Mouse (Mus musculus): Measurements from ENCODE around the gene Fars2.
"Not testable (repeated sequence)": the region's sequence is repeated elsewhere in the genome, so short reads cannot be mapped to it uniquely, and the experiment has no call there.

The Fars2 gene

DNA sequence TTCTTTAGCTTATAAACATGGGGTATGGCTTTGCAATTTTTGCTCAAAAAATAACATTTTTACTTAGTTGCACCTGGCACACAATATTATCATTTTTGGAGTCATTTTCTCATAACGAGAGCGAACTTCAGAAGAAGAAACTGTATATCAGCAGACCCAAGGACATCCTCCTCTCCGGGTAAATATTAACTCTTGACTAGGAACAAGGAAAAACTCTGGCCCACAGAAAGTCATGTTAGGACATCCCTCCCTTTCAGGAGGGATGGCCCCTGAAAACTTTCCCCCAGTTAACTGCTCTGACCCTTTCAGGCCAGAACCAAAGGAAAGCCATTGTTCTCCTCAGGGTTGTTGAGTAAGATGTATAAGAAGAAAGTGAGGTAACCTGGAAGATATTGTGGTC, 348.9 kb downstream of the Fars2 start:
- not testable (repeated sequence) for DNase-seq (ENCODE audit: low read depth)

GRCm38 (mm10) chr13:36466515-36466921, 349.3 kb downstream of the Fars2 start:
- no peak for DNase-seq (ENCODE audit: low read depth)

GRCm38 (mm10) chr13:36467849-36468248, 350.6 kb downstream of the Fars2 start:
- no peak for DNase-seq (ENCODE audit: low read depth)

GRCm38 (mm10) chr13:36468963-36469362, 351.8 kb downstream of the Fars2 start:
- DNase-seq (ENCODE audit: low read depth): no peak

- no peak for DNase-seq (ENCODE audit: low read depth)
Observed at GRCm38 (mm10) chr13:36469412-36470125, 352.4 kb downstream of the Fars2 start.

DNA sequence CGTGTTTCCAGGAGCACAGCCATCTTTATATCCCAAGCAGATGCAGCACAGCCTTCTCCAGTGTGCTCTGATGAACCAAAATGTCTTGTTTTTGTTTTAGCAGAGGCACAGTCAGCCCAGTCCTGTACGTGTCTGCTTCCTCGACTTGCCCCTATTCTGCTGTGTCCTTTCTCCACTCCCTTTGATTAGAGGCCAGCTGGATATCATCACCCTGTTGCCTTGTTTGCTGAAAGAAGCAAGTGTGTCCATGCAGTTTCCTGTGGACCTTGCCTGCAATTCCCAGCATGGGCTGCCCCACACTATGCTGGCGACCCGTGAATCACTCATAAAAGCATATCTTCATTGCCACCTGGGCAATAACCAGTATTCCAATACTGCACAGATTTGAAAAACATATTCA, 360.4 kb downstream of the Fars2 start:
- no peak for DNase-seq (ENCODE audit: low read depth)

DNA sequence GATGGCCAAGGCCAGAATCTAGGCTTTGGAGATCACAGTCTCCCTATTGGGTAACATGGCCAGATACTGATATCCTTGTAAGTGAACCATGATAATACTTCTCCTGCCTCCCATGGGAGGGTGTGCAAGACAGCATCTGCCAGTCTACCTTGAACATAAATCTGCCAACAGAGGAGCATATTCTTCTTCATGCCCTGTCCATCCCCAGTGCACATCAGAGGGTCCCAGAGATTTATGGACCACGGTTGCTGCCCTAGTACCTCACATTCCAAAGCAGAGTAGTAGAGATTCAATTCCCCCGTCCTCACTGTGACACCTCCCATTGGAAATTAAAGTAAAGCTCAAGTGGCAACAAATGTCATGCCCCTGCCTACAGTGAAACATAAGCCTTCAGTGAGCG, 361.0 kb downstream of the Fars2 start:
- no peak for DNase-seq (ENCODE audit: low read depth)

GRCm38 (mm10) chr13:36480101-36480500, 362.9 kb downstream of the Fars2 start:
- DNase-seq (ENCODE audit: low read depth): no peak

DNA sequence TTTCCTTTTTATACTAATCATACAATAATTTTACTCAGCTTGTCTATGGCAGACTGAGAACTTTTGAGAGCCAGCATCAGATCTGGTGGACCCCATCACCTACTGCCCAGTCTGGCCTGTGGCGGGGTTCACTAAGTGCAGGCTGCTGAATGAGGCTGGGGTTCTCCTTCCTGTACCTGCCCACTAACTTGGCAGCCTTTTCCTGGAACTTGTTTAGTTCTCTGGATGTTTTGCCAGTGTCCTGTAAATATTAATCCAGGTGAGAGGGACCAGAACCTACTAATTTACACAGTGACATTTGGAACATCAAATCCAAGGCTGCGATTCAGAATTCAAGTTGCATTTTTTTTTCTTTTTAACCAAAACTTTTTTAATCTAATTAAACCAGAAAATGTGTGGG, 367.2 kb downstream of the Fars2 start:
- DNase-seq (ENCODE audit: low read depth): no peak

DNA sequence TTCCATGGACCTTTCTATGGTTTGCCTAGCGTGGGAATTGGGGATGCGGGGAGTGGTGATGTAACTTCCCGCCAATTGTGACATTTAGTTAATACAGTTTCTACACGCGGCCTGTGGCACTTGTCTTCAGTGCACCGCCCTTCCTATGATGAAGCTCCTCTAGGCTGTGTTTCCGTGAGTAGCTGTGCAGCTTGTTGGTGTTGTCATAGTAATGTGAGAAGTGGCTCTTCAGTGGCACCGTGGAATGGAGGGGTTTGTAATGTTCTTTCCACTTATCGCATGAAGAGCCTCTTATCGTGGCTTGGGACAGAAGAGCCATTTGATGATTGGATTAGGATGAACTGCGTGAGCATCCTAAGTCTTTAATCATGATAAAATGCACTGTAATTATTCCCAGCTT, 369.5 kb downstream of the Fars2 start:
- DNase-seq (ENCODE audit: low read depth): no peak

- DNase-seq (ENCODE audit: low read depth): no peak
Observed at GRCm38 (mm10) chr13:36489365-36489764, 372.2 kb downstream of the Fars2 start.

DNA sequence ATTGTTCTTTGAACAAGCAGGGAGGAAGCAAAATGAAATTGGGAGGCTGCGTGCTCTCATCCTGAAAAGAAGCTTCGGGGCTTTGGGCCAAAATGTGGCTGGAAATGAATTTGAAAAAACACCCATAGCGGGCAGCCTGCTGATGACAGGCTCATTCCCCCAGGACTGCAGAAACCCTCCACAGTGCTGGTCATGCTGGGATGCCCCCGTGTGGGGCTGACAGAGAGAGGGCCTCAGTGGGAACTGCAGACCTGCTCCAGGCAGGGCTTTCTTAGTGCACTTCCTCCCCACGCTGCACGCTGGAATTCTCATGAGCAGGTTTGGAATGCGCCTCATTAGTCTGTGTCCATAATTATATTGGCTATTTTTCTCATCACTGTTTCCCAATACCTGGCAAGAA, 373.4 kb downstream of the Fars2 start:
- DNase-seq (ENCODE audit: low read depth): no peak

DNA sequence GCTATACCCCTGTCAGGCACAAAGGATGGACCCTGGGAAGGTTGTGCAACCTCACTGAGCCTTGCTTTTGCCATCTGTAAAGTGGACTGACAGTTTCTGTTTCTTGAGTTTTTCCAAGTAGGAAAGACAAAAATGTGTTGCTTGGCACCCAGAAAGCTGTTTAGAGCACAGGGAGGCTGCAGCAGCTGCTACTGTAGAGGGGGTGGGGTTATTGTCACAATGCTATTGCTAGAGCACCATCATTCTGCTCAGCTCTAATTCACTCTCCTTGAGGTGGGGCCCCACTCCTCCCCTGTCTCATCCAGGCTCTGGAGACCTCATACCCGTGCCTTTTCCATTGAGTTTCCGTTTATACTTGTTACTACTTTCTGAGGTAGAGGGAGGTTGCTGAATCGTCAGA, 375.2 kb downstream of the Fars2 start:
- no peak for DNase-seq (ENCODE audit: low read depth)

DNA sequence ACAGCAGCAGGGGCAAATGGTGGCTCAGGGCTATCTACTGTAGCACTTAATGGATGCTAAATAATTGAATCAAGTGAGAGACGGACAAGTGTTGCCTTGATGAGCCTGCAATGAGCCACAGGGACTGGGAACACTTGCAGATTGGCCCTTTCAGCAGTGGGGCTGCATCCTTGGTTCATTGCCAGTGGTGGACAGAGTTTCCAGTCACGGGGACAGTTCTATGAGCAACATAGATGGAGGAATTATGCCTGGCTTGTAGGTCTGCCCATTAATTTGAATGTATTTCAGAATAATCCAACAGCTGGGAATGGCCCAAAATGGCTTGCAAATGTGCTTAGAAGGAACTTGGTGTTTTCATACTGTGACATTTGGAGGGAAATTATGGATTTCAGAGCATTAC, 376.1 kb downstream of the Fars2 start:
- no peak for DNase-seq (ENCODE audit: low read depth)

DNA sequence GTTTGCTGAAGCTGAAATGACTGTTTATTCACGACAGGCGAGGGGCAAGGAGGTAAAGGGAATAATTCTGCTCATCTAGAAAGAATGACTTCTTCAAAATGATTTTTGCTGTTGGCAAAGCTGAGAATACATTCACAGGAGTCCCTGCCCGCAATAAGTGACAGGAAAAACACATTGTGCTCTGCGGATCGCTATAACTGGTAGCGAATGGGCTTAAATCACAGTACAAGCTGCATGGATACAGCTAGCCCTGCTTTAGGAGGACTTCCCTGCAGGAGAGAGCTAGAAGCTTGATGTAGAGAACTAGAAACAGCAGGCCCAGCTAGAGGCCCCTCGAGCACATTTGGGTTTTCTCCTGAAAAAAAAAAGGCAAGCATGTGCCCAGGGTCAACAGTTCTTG, 376.6 kb downstream of the Fars2 start:
- DNase-seq (ENCODE audit: low read depth): no peak

DNA sequence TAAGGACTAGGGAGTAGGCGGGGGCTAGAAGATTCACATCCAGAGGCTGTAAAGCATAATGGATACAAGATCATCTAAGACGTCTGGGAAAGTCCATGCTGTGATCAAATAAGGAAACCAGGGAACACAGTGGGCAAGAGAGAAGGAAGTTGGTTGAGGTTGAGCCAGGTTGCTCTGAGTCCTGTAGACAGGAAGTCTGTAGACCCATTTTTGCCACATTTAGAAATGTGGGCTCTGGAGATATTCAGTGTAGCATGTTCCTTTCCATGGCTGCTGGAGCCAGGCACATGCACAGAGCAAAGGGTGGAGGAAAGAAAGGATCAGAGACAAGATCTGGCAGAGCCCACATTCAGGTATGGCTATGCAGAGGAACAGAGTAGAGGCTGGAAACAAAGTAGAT, 378.8 kb downstream of the Fars2 start:
- no peak for DNase-seq (ENCODE audit: low read depth)

- no peak for DNase-seq (ENCODE audit: low read depth)
Observed at GRCm38 (mm10) chr13:36497346-36497745, 380.1 kb downstream of the Fars2 start.

DNA sequence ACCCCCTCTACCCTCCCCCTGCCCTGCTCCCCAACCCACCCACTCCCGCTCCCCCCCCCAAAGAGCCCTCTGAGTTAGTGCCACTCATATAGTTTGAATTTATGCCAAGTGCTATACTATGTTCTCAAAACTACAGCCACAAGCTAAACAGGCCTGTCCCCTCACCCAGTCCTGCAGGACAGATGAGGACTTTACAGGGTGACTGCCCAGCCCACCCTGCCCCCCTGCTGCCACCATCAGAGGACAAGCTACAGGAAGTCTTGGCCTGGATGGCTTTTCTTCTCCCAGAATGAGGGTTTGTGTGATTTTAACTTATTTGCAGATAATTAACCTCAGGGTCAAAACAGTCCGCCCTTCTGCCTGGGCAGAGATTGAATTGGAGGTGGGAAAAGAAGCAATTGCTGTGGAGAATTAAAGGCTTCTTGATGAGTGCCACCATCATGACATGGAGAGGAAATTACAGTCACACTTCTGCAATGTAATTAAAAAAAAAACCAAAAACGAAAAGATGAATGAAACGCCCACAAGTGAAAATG, 383.2 kb downstream of the Fars2 start:
- DNase-seq (ENCODE audit: low read depth): no peak

DNA sequence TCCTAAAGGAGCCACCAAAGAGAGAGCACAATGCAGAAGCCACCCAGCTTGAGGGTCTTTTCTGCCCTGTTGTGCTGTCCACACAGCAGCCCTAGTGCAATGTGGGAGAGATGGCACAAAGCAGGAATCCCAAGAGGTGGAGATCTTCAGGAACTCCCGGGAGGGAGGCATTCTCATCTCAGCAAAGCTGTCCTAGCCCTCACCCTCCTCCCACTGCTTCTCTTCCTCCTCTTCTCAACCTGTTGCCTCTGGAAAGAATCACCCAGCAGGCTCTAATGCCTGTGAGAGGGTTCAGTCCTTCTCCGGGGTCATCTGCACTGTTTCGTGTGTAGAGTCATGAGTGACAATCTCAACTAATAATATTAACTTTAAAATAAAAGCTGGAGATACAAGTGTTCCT, 386.3 kb downstream of the Fars2 start:
- DNase-seq (ENCODE audit: low read depth): no peak

- no peak for DNase-seq (ENCODE audit: low read depth)
Observed at GRCm38 (mm10) chr13:36503991-36504390, 386.8 kb downstream of the Fars2 start.

- DNase-seq (ENCODE audit: low read depth): no peak
Observed at GRCm38 (mm10) chr13:36505730-36506129, 388.5 kb downstream of the Fars2 start.

GRCm38 (mm10) chr13:36506315-36506714, 389.1 kb downstream of the Fars2 start:
- no peak for DNase-seq (ENCODE audit: low read depth)

DNA sequence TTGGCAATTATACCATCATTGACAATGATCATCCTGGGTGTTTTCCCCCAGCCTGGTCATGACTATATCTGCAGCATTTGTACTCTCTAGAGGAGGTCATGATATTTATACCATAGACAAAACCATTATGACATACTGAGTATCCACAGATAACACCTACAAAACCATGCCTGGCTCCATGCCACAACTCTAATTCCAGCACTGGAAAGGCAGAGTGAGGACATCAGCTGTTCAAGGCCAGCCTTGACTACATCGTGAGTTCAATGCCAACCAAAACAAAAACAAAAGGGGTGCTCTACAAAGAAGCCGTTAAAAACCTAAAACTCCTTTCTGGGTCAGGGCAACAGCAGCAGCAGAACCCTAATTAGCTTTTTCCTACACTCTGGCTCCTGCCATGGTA, 392.9 kb downstream of the Fars2 start:
- DNase-seq (ENCODE audit: low read depth): no peak

DNA sequence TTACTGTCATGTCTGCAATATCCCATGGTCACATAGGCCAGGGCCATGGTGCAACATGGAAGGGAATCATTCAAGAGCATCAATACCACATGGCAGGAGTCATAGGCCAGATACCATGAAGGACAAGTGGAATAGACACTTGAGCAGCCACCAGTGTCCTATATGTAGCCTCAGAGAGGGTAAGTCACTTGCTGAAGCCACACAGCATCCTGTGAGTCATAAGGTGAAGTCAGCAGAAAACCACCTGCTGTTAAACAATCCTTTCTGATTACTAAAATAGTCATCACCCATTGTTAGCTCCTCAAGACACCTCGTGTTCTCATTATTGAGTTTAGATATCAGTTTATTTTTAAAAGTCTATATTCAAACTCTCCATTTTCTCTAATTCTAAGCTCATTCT, 395.9 kb downstream of the Fars2 start:
- no peak for DNase-seq (ENCODE audit: low read depth)
